Mouse (Mus musculus): ENCODE measurements around the gene Pnma1.

- TF ChIP-seq GATA1 (IDR thresholded peaks at IDR 0.05; ENCODE audit: borderline replicate concordance, low read length) (no peak), FLI1 (IDR thresholded peaks at IDR 0.05; ENCODE audit: low read length) (no peak)
Measured at GRCm38 (mm10) chr12:84137131-84137530, 11.2 kb downstream of the Pnma1 start.

Data from megakaryocyte, embryonic 14.5 days (primary cell).